Mouse (Mus musculus): ENCODE measurements around the gene Jazf1.

DNA sequence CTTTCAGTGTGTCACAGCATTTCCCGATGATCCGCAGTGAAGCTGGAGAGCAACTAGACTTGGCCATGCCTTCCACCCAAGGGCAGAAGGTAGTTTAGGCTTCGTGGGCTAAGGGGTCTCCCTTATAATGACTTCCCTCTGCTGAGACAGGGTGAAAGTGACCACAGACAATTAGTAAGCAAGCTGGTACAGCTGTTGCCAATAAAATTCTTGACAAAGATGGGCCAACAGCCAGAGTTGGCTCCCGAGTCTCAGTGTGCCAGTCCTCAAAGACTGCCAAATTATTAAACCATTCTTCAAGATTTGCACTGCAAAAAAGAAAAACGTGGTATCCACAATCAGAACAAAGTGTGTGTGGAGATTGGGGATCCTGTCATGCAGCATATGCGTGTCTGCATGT, 220.2 kb downstream of the Jazf1 start:
- TF ChIP-seq MEF2A (IDR thresholded peaks at IDR 0.05; ENCODE audit: borderline replicate concordance, low read depth, low read length) (no peak), RCOR1 (conservative IDR thresholded peaks at IDR 0.05; ENCODE audit: low read depth, low read length) (no peak), POLR2A (IDR thresholded peaks at IDR 0.05; ENCODE audit: low read depth, low read length) (no peak), MAX (IDR thresholded peaks at IDR 0.05; ENCODE audit: low read length) (no peak), CTCF (conservative IDR thresholded peaks at IDR 0.05 in 1 of 2, IDR thresholded peaks at IDR 0.05 in 1 of 2; ENCODE audit: low read depth in 2 of 2, low read length in 2 of 2) (no peak), USF2 (conservative IDR thresholded peaks at IDR 0.05; ENCODE audit: low read depth, low read length) (no peak), MXI1 (IDR thresholded peaks at IDR 0.05; ENCODE audit: low read depth, low read length) (no peak), TCF12 (IDR thresholded peaks at IDR 0.05; ENCODE audit: low read depth, low read length) (no peak), UBTF (IDR thresholded peaks at IDR 0.05; ENCODE audit: low read depth, low read length) (no peak), ZKSCAN1 (IDR thresholded peaks at IDR 0.05; ENCODE audit: borderline replicate concordance, low read depth, low read length) (no peak), POLR2AphosphoS2 (IDR thresholded peaks at IDR 0.05; ENCODE audit: low read depth, low read length) (no peak), TBP (conservative IDR thresholded peaks at IDR 0.05; ENCODE audit: low read depth, low read length) (no peak), HCFC1 (IDR thresholded peaks at IDR 0.05; ENCODE audit: low read depth, low read length) (no peak)
